Mouse (Mus musculus) MEL (cell line): ENCODE data around the gene Mgl2. TPM values are rescaled to one million over a fixed set of nuclear protein-coding genes. Genes with fewer than 3 reads are reported as not detected.

Experiments used
- DNase-seq: peaks from one replicate; pipeline ENCODE4 v3.0.0; 2011; ENCODE audit warnings: low read depth, low spot score
- H3K27ac ChIP-seq: 2 replicates; pipeline ENCODE4 v1.5.1; 2012; ENCODE audit warnings: low read depth, mild to moderate bottlenecking, control low read depth, low read length, moderate library complexity; ENCODE audit not compliant: control insufficient read depth
- H3K27me3 ChIP-seq, 2 experiments: fragments of 150-350 bp in 1 of 2; sonication (generic) in 1 of 2; 2 replicates each; pipeline ENCODE4 v1.6.1; 2012; ENCODE audit warnings: low read length in 2 of 2, mild to moderate bottlenecking in 2 of 2, improper control_type of control experiment in 1 of 2, moderate library complexity in 1 of 2; ENCODE audit not compliant: insufficient read depth in 2 of 2, control insufficient read depth in 1 of 2
- H3K36me3 ChIP-seq, 2 experiments: 2 replicates each; pipeline ENCODE4 v1.6.1; 2012 to 2014; ENCODE audit warnings: low read length in 2 of 2, improper control_type of control experiment in 1 of 2, inconsistent platforms in 1 of 2, mild to moderate bottlenecking in 1 of 2; ENCODE audit not compliant: insufficient read depth in 2 of 2, control insufficient read depth in 1 of 2
- H3K4me1 ChIP-seq, 2 experiments: fragments of 150-350 bp in 1 of 2; sonication (generic) in 1 of 2; 2 replicates each; pipeline ENCODE4 v1.6.1; 2012; ENCODE audit warnings: low read length in 2 of 2, improper control_type of control experiment in 1 of 2, mild to moderate bottlenecking in 1 of 2; ENCODE audit not compliant: insufficient read depth in 2 of 2, control insufficient read depth in 1 of 2
- H3K4me3 ChIP-seq, 2 experiments: fragments of 150-350 bp in 1 of 2; sonication (generic) in 1 of 2; 2 replicates each; pipeline ENCODE4 v1.5.1; 2012; ENCODE audit warnings: low read depth in 2 of 2, low read length in 2 of 2, mild to moderate bottlenecking in 2 of 2, moderate library complexity in 2 of 2, control low read depth in 1 of 2, improper control_type of control experiment in 1 of 2; ENCODE audit not compliant: control insufficient read depth in 1 of 2, insufficient read depth in 1 of 2
- H3K79me2 ChIP-seq: 2 replicates; pipeline ENCODE4 v1.6.1; 2012; ENCODE audit warnings: mild to moderate bottlenecking, low read length, moderate library complexity; ENCODE audit not compliant: control insufficient read depth, poor library complexity, insufficient read depth
- H3K9ac ChIP-seq: 2 replicates; pipeline ENCODE4 v1.6.1; 2012; ENCODE audit warnings: low read depth, mild to moderate bottlenecking, control low read depth, low read length, moderate library complexity; ENCODE audit not compliant: control insufficient read depth, poor library complexity, severe bottlenecking
- H3K9me3 ChIP-seq: fragments of 150-350 bp; sonication (generic); replicated peaks from 2 replicates; pipeline ENCODE4 v1.6.1; 2012; ENCODE audit warnings: mild to moderate bottlenecking, low read length, improper control_type of control experiment, moderate library complexity; ENCODE audit not compliant: insufficient read depth
- BHLHE40 ChIP-seq: IDR thresholded peaks from 2 replicates; pipeline ENCODE4 v1.6.1; 2012; ENCODE audit warnings: low read depth, mild to moderate bottlenecking, inconsistent platforms, low read length, improper control_type of control experiment, borderline replicate concordance
- EP300 ChIP-seq, 2 experiments: IDR thresholded peaks; 2 replicates each; pipeline ENCODE4 v1.6.1; 2011; ENCODE audit warnings: improper control_type of control experiment in 2 of 2, low read length in 2 of 2, low read depth in 1 of 2, mild to moderate bottlenecking in 1 of 2
- ETS1 ChIP-seq: IDR thresholded peaks from 2 replicates; pipeline ENCODE4 v1.6.1; 2012; ENCODE audit warnings: low read depth, mild to moderate bottlenecking, inconsistent platforms, low read length, improper control_type of control experiment, moderate library complexity
- GABPA ChIP-seq: IDR thresholded peaks from 2 replicates; pipeline ENCODE4 v1.6.1; 2012; ENCODE audit warnings: low read depth, mild to moderate bottlenecking, inconsistent platforms, low read length, improper control_type of control experiment, moderate library complexity
- GATA1 ChIP-seq: IDR thresholded peaks from 2 replicates; pipeline ENCODE4 v1.6.1; 2011; ENCODE audit warnings: low read depth, low read length, improper control_type of control experiment
- JUND ChIP-seq: IDR thresholded peaks from 2 replicates; pipeline ENCODE4 v1.6.1; 2011; ENCODE audit warnings: low read depth, mild to moderate bottlenecking, improper control_type of control experiment, low read length
- KAT2A ChIP-seq: conservative IDR thresholded peaks from 2 replicates; pipeline ENCODE4 v1.6.1; 2012; ENCODE audit warnings: low read depth, low read length, improper control_type of control experiment, inconsistent platforms
- MAZ ChIP-seq: IDR thresholded peaks from 2 replicates; pipeline ENCODE4 v1.6.1; 2012; ENCODE audit warnings: low read depth, mild to moderate bottlenecking, inconsistent platforms, low read length, improper control_type of control experiment
- MYB ChIP-seq: IDR thresholded peaks from 2 replicates; pipeline ENCODE4 v1.6.1; 2011; ENCODE audit warnings: mild to moderate bottlenecking, low read depth, low read length, improper control_type of control experiment
- MYC ChIP-seq: IDR thresholded peaks from 2 replicates; pipeline ENCODE4 v1.6.1; 2011; ENCODE audit warnings: low read depth, mild to moderate bottlenecking, low read length, improper control_type of control experiment, moderate library complexity
- NRF1 ChIP-seq: IDR thresholded peaks from 2 replicates; pipeline ENCODE4 v1.6.1; 2014; ENCODE audit warnings: low read depth, mild to moderate bottlenecking, inconsistent platforms, low read length, improper control_type of control experiment, moderate library complexity; ENCODE audit not compliant: poor library complexity, insufficient read depth, severe bottlenecking
- POLR2A ChIP-seq, 2 experiments: IDR thresholded peaks; 2 replicates each; pipeline ENCODE4 v1.6.1; 2011 to 2012; ENCODE audit warnings: low read length in 2 of 2, mild to moderate bottlenecking in 2 of 2, control low read depth in 1 of 2, improper control_type of control experiment in 1 of 2, low read depth in 1 of 2, moderate library complexity in 1 of 2; ENCODE audit not compliant: control insufficient read depth in 1 of 2, insufficient read depth in 1 of 2, poor library complexity in 1 of 2
- POLR2AphosphoS5 ChIP-seq: IDR thresholded peaks from 2 replicates; pipeline ENCODE4 v1.6.1; 2012; ENCODE audit warnings: low read depth, borderline replicate concordance, mild to moderate bottlenecking, inconsistent platforms, low read length, moderate library complexity, mixed read lengths
- RCOR1 ChIP-seq: IDR thresholded peaks from 2 replicates; pipeline ENCODE4 v1.6.1; 2012; ENCODE audit warnings: low read depth, mild to moderate bottlenecking, inconsistent platforms, low read length, improper control_type of control experiment
- SIN3A ChIP-seq: IDR thresholded peaks from 2 replicates; pipeline ENCODE4 v1.6.1; 2012; ENCODE audit warnings: low read length, improper control_type of control experiment, inconsistent platforms
- TAL1 ChIP-seq: IDR thresholded peaks from 2 replicates; pipeline ENCODE4 v1.6.1; 2012; ENCODE audit warnings: mild to moderate bottlenecking, inconsistent platforms, low read length, moderate library complexity, mixed read lengths
- TBP ChIP-seq: IDR thresholded peaks from 2 replicates; pipeline ENCODE4 v1.8.0; 2011; ENCODE audit warnings: low read depth, low read length, improper control_type of control experiment
- TCF12 ChIP-seq: IDR thresholded peaks from 2 replicates; pipeline ENCODE4 v1.6.1; 2014; ENCODE audit warnings: low read depth, mild to moderate bottlenecking, inconsistent platforms, low read length, improper control_type of control experiment, moderate library complexity
- UBTF ChIP-seq: IDR thresholded peaks from 2 replicates; pipeline ENCODE4 v1.6.1; 2012; ENCODE audit warnings: low read depth, mild to moderate bottlenecking, inconsistent platforms, low read length, improper control_type of control experiment, moderate library complexity, borderline replicate concordance; ENCODE audit not compliant: insufficient read depth
- USF2 ChIP-seq, 2 experiments: IDR thresholded peaks; 2 replicates each; pipeline ENCODE4 v1.6.1; 2011 to 2012; ENCODE audit warnings: improper control_type of control experiment in 2 of 2, low read length in 2 of 2, borderline replicate concordance in 1 of 2, inconsistent platforms in 1 of 2, low read depth in 1 of 2, mild to moderate bottlenecking in 1 of 2; ENCODE audit not compliant: insufficient read depth in 1 of 2
- ZKSCAN1 ChIP-seq: IDR thresholded peaks from 2 replicates; pipeline ENCODE4 v1.6.1; 2012; ENCODE audit warnings: low read depth, mild to moderate bottlenecking, inconsistent platforms, low read length, improper control_type of control experiment, moderate library complexity
- ZMIZ1 ChIP-seq: IDR thresholded peaks from 2 replicates; pipeline ENCODE4 v1.6.1; 2012; ENCODE audit warnings: low read depth, mild to moderate bottlenecking, inconsistent platforms, low read length, improper control_type of control experiment, moderate library complexity
- polyA plus RNA-seq, 2 experiments: library from polyadenylated mRNA; stranded (reverse) in 1 of 2; unstranded in 1 of 2; fragments of >175 nt in 1 of 2; fragments of >200 nt in 1 of 2; gene quantifications; 2 replicates each; pipeline versions ENCODE4 v1.2.1 to v1.2.4; 2012; ENCODE audit warnings: low replicate concordance in 2 of 2, low read depth in 1 of 2; ENCODE audit not compliant: insufficient read length in 2 of 2, insufficient read depth in 1 of 2, missing spikeins in 1 of 2
- total RNA-seq: library from RNA; depleted of rRNA; stranded (reverse); fragments of 300-350 nt; gene quantifications from 2 replicates; pipeline ENCODE4 v1.2.3, GENCODE M21; 2012

Gene Mgl2
- total and polyA plus RNA-seq, 3 experiments: 0.06 to 0.12 TPM; not detected in 1

GRCm38 (mm10) chr11:70178311-70178710 lies 48.2 kb downstream of the Mgl2 start:
- Histone ChIP-seq H3K9me3 (no peaks in the 10 kb centered on the region), H3K79me2 (no peaks in the 10 kb centered on the region), H3K36me3 (no peaks in the 10 kb centered on the region), H3K27ac (no peak overlapping the region), H3K4me3 (no peak overlapping the region), H3K9ac (no peak overlapping the region), H3K4me1 (no peaks in the 10 kb centered on the region), H3K27me3 (no peaks in the 10 kb centered on the region)
- TF ChIP-seq GABPA (no peak), USF2 (IDR thresholded peaks at IDR 0.05; ENCODE audit: borderline replicate concordance in 1 of 2, insufficient read depth in 1 of 2, low read depth in 1 of 2, low read length in 2 of 2) (no peak), ZMIZ1 (no peak), MYB (no peak), POLR2AphosphoS5 (no peak), RCOR1 (no peak), TBP (no peak), BHLHE40 (no peak), ZKSCAN1 (no peak)
- no peak for DNase-seq

GRCm38 (mm10) chr11:70178756-70179155 lies 48.6 kb downstream of the Mgl2 start:
- TF ChIP-seq GATA1 (no peak), KAT2A (no peak), NRF1 (no peak), JUND (no peak), UBTF (no peak), TAL1 (no peak), POLR2A (IDR thresholded peaks at IDR 0.05; ENCODE audit: control insufficient read depth in 1 of 2, insufficient read depth in 1 of 2, low read depth in 1 of 2, low read length in 2 of 2, poor library complexity in 1 of 2) (no peak), ETS1 (no peak), GABPA (no peak), MYB (no peak), TCF12 (no peak), MAZ (no peak), EP300 (IDR thresholded peaks at IDR 0.05; ENCODE audit: low read depth in 1 of 2, low read length in 2 of 2) (no peak), MYC (no peak), ZKSCAN1 (no peak), SIN3A (no peak)
- Histone ChIP-seq H3K27ac (no peak overlapping the region), H3K27me3 (no peaks in the 10 kb centered on the region), H3K9me3 (no peaks in the 10 kb centered on the region), H3K9ac (no peak overlapping the region), H3K4me3 (no peak overlapping the region), H3K36me3 (no peaks in the 10 kb centered on the region), H3K79me2 (no peaks in the 10 kb centered on the region), H3K4me1 (no peaks in the 10 kb centered on the region)
- DNase-seq: no peak
